Mouse (Mus musculus): Measurements from ENCODE around the gene Vmn2r56.
"Not testable (repeated sequence)": the region's sequence is repeated elsewhere in the genome, so short reads cannot be mapped to it uniquely, and the experiment has no call there.

Gene Vmn2r56

DNA sequence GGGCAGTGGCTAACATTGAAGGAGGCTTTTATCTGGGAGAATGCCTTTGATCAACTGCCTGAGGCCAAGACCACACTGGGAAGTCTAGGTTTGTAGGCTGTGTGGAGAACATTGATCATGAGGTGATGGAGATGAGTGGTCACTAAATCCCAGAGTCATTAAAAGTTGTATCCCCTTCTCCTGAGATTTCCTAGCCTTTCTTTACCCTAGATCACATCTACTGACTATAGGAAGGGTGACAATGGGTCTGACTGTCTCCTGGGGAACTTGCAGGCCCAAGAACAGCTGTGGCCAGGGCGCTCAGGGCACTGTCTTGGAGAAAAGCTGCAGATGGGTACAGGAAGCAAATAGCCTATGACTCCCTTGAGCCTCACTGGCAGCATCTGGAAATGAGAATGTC lies at the start of gene Vmn2r56:
TSS of gene Vmn2r56 (minus strand) at position 101 of the 400 bp plus-strand sequence.
- DNase-seq, result no peak

GRCm38 (mm10) chr7:12780151-12780830 lies 45.5 kb upstream of the Vmn2r56 start:
- DNase-seq, result peak; percentile 87 to 94

DNA sequence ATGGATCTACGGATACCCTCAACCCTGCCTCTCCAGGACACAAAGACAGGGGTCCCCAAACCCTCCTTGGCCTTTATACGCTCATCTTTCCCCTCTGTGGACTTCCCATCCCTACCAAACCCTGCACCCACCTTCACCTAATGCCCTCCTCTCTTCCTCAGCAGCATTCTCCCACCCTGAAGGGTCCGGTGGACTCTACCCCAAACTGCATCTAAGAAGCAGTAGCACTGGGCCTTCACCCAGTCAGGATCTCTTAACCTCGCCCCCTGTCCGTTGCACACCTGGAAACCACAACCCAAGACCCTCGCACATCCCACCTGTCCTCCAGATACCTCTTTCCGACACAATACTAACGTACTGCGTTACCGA lies 45.0 kb upstream of the Vmn2r56 start:
- DNase-seq, result no peak

DNA sequence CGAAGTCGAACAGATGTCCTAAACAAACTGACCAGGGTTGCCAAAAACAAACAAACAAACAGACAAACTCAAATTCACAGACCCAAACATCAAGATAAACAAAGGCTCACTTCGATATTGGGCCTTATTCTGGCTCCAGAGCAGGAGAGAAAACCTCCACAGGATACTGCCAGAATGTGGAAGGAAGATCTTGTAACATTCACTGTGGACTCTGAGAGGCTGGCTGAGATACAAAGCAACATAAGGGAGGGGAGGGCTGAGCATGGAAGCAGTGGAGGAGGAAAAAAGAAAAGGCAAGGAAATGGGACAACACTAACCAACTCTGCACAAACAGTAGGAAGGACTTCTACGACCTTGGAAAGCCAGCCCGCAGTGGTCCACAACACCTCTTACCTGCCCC lies 44.3 kb upstream of the Vmn2r56 start:
- peak; percentile 35 to 45 for DNase-seq

- peak; percentile 93 to 94 for DNase-seq
Measured at GRCm38 (mm10) chr7:12774606-12775005, 39.8 kb upstream of the Vmn2r56 start.

DNA sequence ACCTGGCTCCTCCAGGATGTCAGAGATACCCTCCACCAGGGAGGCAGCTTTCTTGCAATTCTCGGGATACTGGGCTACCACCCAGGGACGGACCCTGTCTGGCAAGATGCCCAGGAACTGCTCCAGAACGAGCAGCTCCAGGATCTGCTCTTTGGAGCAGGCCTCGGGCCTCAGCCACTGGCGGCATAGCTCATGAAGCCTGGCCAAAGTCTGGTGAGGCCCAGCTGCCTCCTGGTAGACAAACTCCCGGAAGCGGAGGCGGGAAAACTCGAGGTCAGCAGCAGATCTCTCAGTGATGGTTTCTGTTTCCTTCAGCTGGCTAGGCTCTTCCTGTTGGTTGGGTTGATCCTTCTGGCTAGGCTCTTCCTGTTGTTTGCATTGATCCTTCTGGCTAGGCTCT lies 39.3 kb upstream of the Vmn2r56 start:
- peak in 1 of 2 experiments; percentile 50 for DNase-seq

DNA sequence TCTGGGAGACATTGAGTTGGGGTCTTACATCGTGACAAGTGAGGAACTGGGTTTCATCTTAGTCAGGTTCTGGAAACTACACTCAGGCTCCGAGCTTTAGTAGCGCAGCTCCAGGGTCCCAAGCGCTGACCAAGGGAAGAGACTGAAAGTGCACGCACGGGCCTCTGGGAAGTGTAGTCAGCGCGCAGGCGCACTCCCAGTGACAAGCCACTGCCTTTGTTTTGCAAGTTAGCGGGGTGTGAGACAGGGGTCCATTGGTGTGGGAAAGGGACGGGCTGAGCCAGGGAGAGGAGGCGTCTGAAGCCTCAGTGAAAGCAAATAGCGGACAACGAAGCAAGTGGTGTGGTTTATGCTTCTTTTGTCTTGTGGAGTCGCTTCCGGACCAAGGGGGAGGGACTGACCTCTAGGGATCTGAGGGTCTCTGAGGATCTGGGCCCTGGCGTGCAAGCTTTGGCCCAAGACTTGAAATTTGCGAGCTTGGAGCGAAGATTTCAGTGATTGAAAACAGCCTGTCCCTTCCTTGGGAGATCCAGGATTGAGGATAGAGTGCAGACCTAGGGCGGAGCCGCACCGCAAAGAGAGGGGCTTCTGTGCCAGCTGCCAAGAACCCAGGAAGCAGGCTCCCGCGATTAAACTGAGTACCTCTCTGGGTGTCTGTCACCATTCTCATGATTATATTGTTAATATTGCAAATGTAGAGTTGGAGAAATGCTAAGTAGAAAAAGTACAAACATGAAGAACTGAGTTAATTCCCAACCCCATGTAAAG lies 14.8 kb upstream of the Vmn2r56 start:
- DNase-seq, result peak; percentile 6 to 8

DNA sequence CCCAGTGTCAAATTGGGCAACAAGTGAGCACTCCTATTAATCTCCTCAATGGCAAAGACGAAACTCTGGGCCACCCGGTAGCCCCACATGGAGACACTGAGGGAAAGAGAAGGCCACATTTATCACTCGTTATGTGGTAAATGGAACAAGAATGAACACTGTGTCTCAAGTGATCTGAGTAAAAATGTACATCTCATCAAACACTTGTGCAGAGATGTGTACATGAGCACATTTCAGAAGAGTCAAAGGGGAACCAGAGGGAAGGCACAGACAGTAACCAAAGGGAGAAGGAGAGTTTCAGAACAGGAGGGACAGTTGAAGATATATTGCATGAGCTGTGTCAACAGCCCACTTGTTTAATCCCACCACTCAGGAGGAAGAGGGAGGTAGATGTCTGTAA lies 49.9 kb downstream of the Vmn2r56 start, which contains the start of gene Vmn2r55:
TSS of gene Vmn2r55 (minus strand) at position 101 of the 400 bp plus-strand sequence.
- not testable (repeated sequence) for DNase-seq

- DNase-seq, result not testable (repeated sequence)
Measured at GRCm38 (mm10) chr7:12640219-12640618, 94.6 kb downstream of the Vmn2r56 start, which contains the start of gene Vmn2r54. Gene Vmn2r54 (minus strand): TSS chr7:12640319.

Measured in cerebellum, postnatal 25 days (tissue).